Mouse (Mus musculus): ENCODE data around the gene Shank2. TPM values are rescaled to one million over a fixed set of nuclear protein-coding genes. Genes with fewer than 3 reads are reported as not detected.

Gene Shank2
- polyA plus RNA-seq, 1 experiment from 2014 or later: 7.9 TPM

DNA sequence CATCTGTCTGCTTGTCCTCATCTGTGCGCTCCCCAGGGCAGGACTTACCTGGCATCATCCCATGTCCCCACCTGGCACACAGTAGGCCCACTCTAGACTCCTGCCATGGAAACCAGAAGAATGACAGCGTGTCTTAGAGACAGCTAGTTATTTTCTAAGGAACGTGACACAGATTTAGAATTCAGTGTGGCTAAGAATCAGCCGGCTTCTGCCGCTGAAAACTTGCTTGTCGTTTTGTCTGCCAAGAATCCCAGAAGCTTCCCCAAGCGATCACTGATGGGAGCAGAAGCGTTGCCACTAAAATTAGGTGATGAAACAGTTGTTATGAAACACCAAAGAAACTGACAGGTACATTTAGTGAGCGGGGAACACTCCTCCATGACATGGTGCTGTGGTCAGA is 208.8 kb downstream of the Shank2 start:
- peaks cover 5% of the 10 kb centered on the region; the same call in 1 of the 2 replicates for H3K4me1 ChIP-seq
- peak overlapping the region; percentile 67 for H3K27ac ChIP-seq (replicated peaks)
- no peaks in the 10 kb centered on the region for H3K36me3 ChIP-seq
- H3K9ac ChIP-seq (replicated peaks): no peak overlapping the region
- no peak for ATAC-seq (replicated peaks)
- WGBS: 70% methylated on average over 9 of the region's 9 CpGs
- H3K27me3 ChIP-seq: no peaks in the 10 kb centered on the region
- no peak overlapping the region for H3K4me2 ChIP-seq (replicated peaks)
- H3K9me3 ChIP-seq: no peaks in the 10 kb centered on the region
- H3K4me3 ChIP-seq: no peak overlapping the region

- H3K4me2 ChIP-seq (replicated peaks): no peak overlapping the region
- H3K4me3 ChIP-seq: no peak overlapping the region
- H3K4me1 ChIP-seq: peaks cover 4% of the 10 kb centered on the region; the same call in 1 of the 2 replicates
- H3K9ac ChIP-seq (replicated peaks): no peak overlapping the region
- H3K36me3 ChIP-seq: no peaks in the 10 kb centered on the region
- no peaks in the 10 kb centered on the region for H3K27me3 ChIP-seq
- H3K9me3 ChIP-seq: no peaks in the 10 kb centered on the region
- ATAC-seq (replicated peaks): no peak
- no peak overlapping the region for H3K27ac ChIP-seq (replicated peaks)
Measured at GRCm38 (mm10) chr7:144212694-144213093, 211.0 kb downstream of the Shank2 start.

DNA sequence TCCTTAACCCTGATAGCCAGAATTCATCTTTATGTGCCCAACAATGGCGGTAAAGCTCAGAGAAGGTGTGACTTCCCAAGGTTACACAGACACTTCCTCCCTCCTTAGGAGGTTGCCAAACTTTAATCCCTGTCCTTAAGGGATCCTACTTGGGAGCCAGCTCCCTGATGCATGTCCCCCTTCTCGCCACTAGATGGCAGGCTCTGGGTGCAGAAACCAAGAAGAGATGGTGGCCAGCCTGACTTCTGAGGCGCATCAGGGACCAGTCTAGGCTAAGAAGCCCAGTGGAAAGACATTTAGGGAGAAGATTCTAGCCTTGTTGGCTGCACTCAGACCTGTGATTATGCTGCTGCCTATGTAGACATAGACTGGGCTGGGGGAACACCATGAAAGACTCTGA is 215.5 kb downstream of the Shank2 start:
- Histone ChIP-seq H3K9me3 (no peaks in the 10 kb centered on the region), H3K27me3 (no peaks in the 10 kb centered on the region), H3K4me1 (no peaks in the 10 kb centered on the region), H3K4me2 (replicated peaks) (no peak overlapping the region), H3K4me3 (no peak overlapping the region), H3K9ac (replicated peaks) (no peak overlapping the region), H3K36me3 (no peaks in the 10 kb centered on the region), H3K27ac (replicated peaks) (no peak overlapping the region)
- ATAC-seq (replicated peaks): peak; percentile 58; the same call in 1 of the 2 replicates
- 8% methylated on average over 3 of the region's 3 CpGs for WGBS

- WGBS: 94% methylated on average over 5 of the region's 5 CpGs
- H3K9me3 ChIP-seq: no peaks in the 10 kb centered on the region
- no peak overlapping the region for H3K9ac ChIP-seq (replicated peaks)
- H3K4me3 ChIP-seq: no peak overlapping the region
- H3K36me3 ChIP-seq: no peaks in the 10 kb centered on the region
- H3K4me2 ChIP-seq (replicated peaks): no peak overlapping the region
- H3K4me1 ChIP-seq: peaks cover 17% of the 10 kb centered on the region
- no peaks in the 10 kb centered on the region for H3K27me3 ChIP-seq
- no peak for ATAC-seq (replicated peaks)
- H3K27ac ChIP-seq (replicated peaks): no peak overlapping the region
Measured at GRCm38 (mm10) chr7:144228683-144229082, 227.0 kb downstream of the Shank2 start.

DNA sequence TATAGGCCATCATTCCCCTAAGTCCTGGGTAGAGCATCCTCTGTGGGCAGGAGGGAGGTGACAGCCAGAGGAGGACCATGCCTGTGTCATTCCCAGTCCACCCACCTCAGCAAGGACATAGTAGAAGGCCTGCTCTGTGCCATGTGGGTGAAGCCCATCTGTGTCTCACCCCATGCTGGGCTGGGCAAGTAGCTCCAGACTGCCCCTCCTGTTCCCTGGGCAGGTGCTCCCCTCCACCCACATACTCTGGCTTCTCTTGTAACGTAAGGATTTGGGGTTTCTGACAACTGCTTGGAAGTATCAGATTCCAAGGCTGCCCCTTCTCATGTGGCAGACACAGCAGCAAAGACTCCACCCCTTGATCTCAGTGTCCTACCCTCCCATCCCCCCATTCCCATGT is 227.7 kb downstream of the Shank2 start:
- H3K4me3 ChIP-seq: no peak overlapping the region
- H3K27me3 ChIP-seq: no peaks in the 10 kb centered on the region
- no peak overlapping the region for H3K4me2 ChIP-seq (replicated peaks)
- ATAC-seq (replicated peaks): no peak
- H3K9me3 ChIP-seq: no peaks in the 10 kb centered on the region
- H3K36me3 ChIP-seq: no peaks in the 10 kb centered on the region
- H3K4me1 ChIP-seq: peaks cover 17% of the 10 kb centered on the region
- no peak overlapping the region for H3K27ac ChIP-seq (replicated peaks)
- 27% methylated on average over 1 of the region's 1 CpGs for WGBS
- H3K9ac ChIP-seq (replicated peaks): no peak overlapping the region

DNA sequence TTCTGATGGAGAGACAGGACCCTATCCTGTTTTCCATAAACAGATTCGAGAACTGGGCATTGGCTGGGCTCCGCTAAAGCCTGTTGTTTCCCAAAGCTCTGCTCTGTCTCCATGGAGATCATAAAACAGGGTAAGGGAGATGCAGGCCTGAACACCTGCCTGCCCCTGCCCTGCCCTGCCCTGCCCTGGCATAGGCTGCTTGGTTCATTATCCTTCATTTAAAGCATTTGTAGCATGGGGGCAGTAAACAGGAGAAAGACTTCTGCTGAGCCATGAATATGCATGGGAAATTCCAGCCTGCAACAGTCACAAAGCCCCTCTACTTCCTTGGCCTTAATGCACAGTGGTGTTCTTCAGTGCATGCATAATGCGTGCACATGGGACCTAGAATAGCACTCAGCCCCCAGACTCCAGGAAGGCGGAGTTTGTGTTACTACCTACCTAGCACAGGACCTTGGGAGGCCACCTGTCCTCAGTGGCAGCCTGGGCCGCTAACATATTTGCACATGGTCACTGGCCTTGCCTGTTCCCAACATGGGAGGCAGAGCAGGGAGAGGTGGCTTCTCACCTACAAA is 230.5 kb downstream of the Shank2 start:
- Histone ChIP-seq H3K9ac (replicated peaks) (no peak overlapping the region), H3K27me3 (no peaks in the 10 kb centered on the region), H3K9me3 (no peaks in the 10 kb centered on the region), H3K36me3 (no peaks in the 10 kb centered on the region), H3K4me2 (replicated peaks) (no peak overlapping the region), H3K27ac (replicated peaks) (0 out of 2 replicates have a peak overlapping the region, but pooled peaks have one; percentile 8), H3K4me1 (peaks cover 19% of the 10 kb centered on the region), H3K4me3 (no peak overlapping the region)
- ATAC-seq (replicated peaks): peak; percentile 67
- WGBS: 31% methylated on average over 5 of the region's 5 CpGs

DNA sequence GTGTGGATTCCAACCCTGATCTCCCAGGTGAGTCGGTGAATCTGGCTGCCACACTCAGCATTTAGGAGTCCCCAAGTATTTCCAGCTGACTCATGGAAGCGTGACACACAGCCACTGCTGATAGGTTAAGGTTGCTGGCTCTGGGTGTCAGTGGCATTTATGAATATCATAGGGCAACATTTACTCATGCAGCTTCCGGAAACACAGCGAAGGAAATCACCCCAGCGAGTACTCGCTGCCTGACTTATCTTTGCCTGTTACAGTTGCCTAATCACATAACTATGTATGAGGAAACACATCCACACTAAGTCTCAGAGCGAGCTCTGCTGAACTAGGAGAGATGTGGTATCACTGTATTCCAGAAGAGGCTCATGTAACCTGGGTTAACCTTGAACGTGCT is 231.8 kb downstream of the Shank2 start:
- no peaks in the 10 kb centered on the region for H3K36me3 ChIP-seq
- no peaks in the 10 kb centered on the region for H3K27me3 ChIP-seq
- H3K4me2 ChIP-seq (replicated peaks): no peak overlapping the region
- no peak overlapping the region for H3K9ac ChIP-seq (replicated peaks)
- H3K4me3 ChIP-seq: no peak overlapping the region
- no peak overlapping the region for H3K27ac ChIP-seq (replicated peaks)
- no peaks in the 10 kb centered on the region for H3K9me3 ChIP-seq
- 85% methylated on average over 8 of the region's 8 CpGs for WGBS
- ATAC-seq (replicated peaks): no peak
- peaks cover 30% of the 10 kb centered on the region for H3K4me1 ChIP-seq

- WGBS: 58% methylated on average over 5 of the region's 5 CpGs
- no peaks in the 10 kb centered on the region for H3K27me3 ChIP-seq
- no peaks in the 10 kb centered on the region for H3K9me3 ChIP-seq
- no peak for ATAC-seq (replicated peaks)
- H3K4me1 ChIP-seq: peaks cover 43% of the 10 kb centered on the region
- H3K36me3 ChIP-seq: no peaks in the 10 kb centered on the region
- H3K4me3 ChIP-seq: no peak overlapping the region
- H3K9ac ChIP-seq (replicated peaks): no peak overlapping the region
- H3K27ac ChIP-seq (replicated peaks): no peak overlapping the region
- no peak overlapping the region for H3K4me2 ChIP-seq (replicated peaks)
Measured at GRCm38 (mm10) chr7:144234783-144235182, 233.1 kb downstream of the Shank2 start.

- Histone ChIP-seq H3K4me1 (peaks cover 51% of the 10 kb centered on the region), H3K36me3 (no peaks in the 10 kb centered on the region), H3K27me3 (no peaks in the 10 kb centered on the region), H3K9me3 (no peaks in the 10 kb centered on the region), H3K4me2 (replicated peaks) (no peak overlapping the region), H3K27ac (replicated peaks) (no peak overlapping the region), H3K9ac (replicated peaks) (no peak overlapping the region), H3K4me3 (no peak overlapping the region)
- ATAC-seq (replicated peaks): no peak
- WGBS: 74% methylated on average over 4 of the region's 4 CpGs
Measured at GRCm38 (mm10) chr7:144235523-144235922, 233.8 kb downstream of the Shank2 start.

- Histone ChIP-seq H3K4me1 (peaks cover 55% of the 10 kb centered on the region), H3K27ac (replicated peaks) (no peak overlapping the region), H3K4me3 (no peak overlapping the region), H3K9ac (replicated peaks) (no peak overlapping the region), H3K9me3 (no peaks in the 10 kb centered on the region), H3K4me2 (replicated peaks) (no peak overlapping the region), H3K36me3 (no peaks in the 10 kb centered on the region), H3K27me3 (no peaks in the 10 kb centered on the region)
- ATAC-seq (replicated peaks): no peak
- WGBS: 76% methylated on average over 13 of the region's 13 CpGs
Measured at GRCm38 (mm10) chr7:144236802-144237201, 235.1 kb downstream of the Shank2 start.

DNA sequence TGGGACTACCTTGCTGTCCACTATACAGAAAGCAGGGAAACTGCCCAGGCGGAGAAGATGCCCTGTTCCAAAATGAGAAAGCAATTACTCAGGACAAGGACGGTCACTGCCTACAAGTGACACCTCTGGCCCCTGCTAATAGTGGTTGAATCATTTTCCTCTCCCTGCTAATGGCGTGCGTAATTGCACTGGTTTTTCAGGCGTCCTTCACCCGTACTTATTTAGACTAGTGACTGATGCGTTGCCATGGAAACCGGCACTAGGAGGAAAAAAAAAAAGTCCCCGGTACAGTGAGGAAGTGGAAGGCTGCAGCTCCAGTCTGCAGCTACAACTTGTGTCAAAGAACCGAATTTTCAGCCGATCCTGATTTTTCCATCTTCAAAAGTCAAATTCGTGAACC is 236.7 kb downstream of the Shank2 start:
- Histone ChIP-seq H3K9me3 (no peaks in the 10 kb centered on the region), H3K9ac (replicated peaks) (peak overlapping the region; percentile 56; the same call in 1 of the 2 replicates), H3K27ac (replicated peaks) (peak overlapping the region; percentile 80), H3K4me3 (peak overlapping the region; percentile 40), H3K4me2 (replicated peaks) (peak overlapping the region; percentile 53), H3K27me3 (no peaks in the 10 kb centered on the region), H3K36me3 (no peaks in the 10 kb centered on the region), H3K4me1 (peaks cover 53% of the 10 kb centered on the region)
- 12% methylated on average over 12 of the region's 12 CpGs for WGBS
- peak; percentile 24; the same call in 1 of the 2 replicates for ATAC-seq (replicated peaks)

- Histone ChIP-seq H3K4me1 (peaks cover 54% of the 10 kb centered on the region), H3K4me2 (replicated peaks) (peak overlapping the region; percentile 53), H3K27ac (replicated peaks) (peak overlapping the region; percentile 80), H3K27me3 (no peaks in the 10 kb centered on the region), H3K9me3 (no peaks in the 10 kb centered on the region), H3K36me3 (no peaks in the 10 kb centered on the region), H3K4me3 (peak overlapping the region; percentile 40), H3K9ac (replicated peaks) (peak overlapping the region; percentile 56)
- peak; percentile 48; the same call in 1 of the 2 replicates for ATAC-seq (replicated peaks)
- 25% methylated on average over 12 of the region's 12 CpGs for WGBS
Measured at GRCm38 (mm10) chr7:144238992-144239391, 237.3 kb downstream of the Shank2 start.
